Mouse (Mus musculus): ENCODE data around the gene S100a6.

- no peak for TF ChIP-seq CTCF (conservative IDR thresholded peaks at IDR 0.05; ENCODE audit: low read length)
- TF ChIP-seq POU5F1 (IDR thresholded peaks at IDR 0.05; ENCODE audit: borderline replicate concordance, low read length), result no peak
- TF ChIP-seq NANOG (IDR thresholded peaks at IDR 0.05; ENCODE audit: borderline replicate concordance, low read length), result no peak
These were observed 31.5 kb upstream of the S100a6 start for GRCm38 (mm10) chr3:90581141-90581540.
